Mouse (Mus musculus) neural tube, embryonic 15.5 days (tissue): ENCODE data around the gene Strn4. TPM values are rescaled to one million over a fixed set of nuclear protein-coding genes. Genes with fewer than 3 reads are reported as not detected.
A peak's percentile ranks its signal among the peaks of the same experiment; 100 is the strongest.

Experiments used
- ATAC-seq: fragments of 200-750 bp; cut with Nextera tagmentation; 2 replicates; pipeline ENCODE4 v1.8.0; 2017; ENCODE audit warnings: mild to moderate bottlenecking, moderate TSS enrichment, moderate library complexity; ENCODE audit not compliant: low FRiP score
- H3K27ac ChIP-seq: fragments of 300-500 bp; sonication (generic); replicated peaks from 2 replicates; pipeline ENCODE4 v1.5.1; 2015; ENCODE audit warnings: mild to moderate bottlenecking, inconsistent platforms
- H3K27me3 ChIP-seq: fragments of 300-500 bp; sonication (generic); replicated peaks from 2 replicates; pipeline ENCODE4 v1.6.1; 2015; ENCODE audit warnings: inconsistent platforms
- H3K36me3 ChIP-seq: fragments of 300-500 bp; sonication (generic); 2 replicates; pipeline ENCODE4 v1.6.1; 2015; ENCODE audit warnings: inconsistent platforms
- H3K4me1 ChIP-seq: fragments of 300-500 bp; sonication (generic); 2 replicates; pipeline ENCODE4 v1.6.1; 2015; ENCODE audit warnings: inconsistent platforms
- H3K4me2 ChIP-seq: fragments of 300-500 bp; sonication (generic); 2 replicates; pipeline ENCODE4 v1.6.1; 2015; ENCODE audit warnings: inconsistent platforms, mild to moderate bottlenecking, moderate library complexity
- H3K4me3 ChIP-seq: fragments of 300-500 bp; sonication (generic); replicated peaks from 2 replicates; pipeline ENCODE4 v1.5.1; 2015; ENCODE audit warnings: mild to moderate bottlenecking, inconsistent platforms
- H3K9ac ChIP-seq: fragments of 300-500 bp; sonication (generic); replicated peaks from 2 replicates; pipeline ENCODE4 v1.6.1; 2015; ENCODE audit warnings: mild to moderate bottlenecking, inconsistent platforms
- H3K9me3 ChIP-seq: fragments of 300-500 bp; sonication (generic); replicated peaks from 2 replicates; pipeline ENCODE4 v1.6.1; 2016; ENCODE audit warnings: inconsistent platforms
- WGBS: fragments of 180-500 bp; shearing (Covaris S2); methylation state at CpG from one replicate; pipeline ENCODE4 v1.1.7; 2015; ENCODE audit warnings: mixed read lengths; 5-methylcytosine and 5-hydroxymethylcytosine counted together
- polyA plus RNA-seq: library from polyadenylated mRNA; unstranded; fragments of >200 nt; fragmentation: Nextera tagmentation; extraction: Ambion mirVana; gene quantifications from 2 replicates; pipeline ENCODE4 v1.2.1, GENCODE M21; 2015

Gene Strn4
- polyA plus RNA-seq, 1 experiment from 2014 or later: 156 TPM

DNA sequence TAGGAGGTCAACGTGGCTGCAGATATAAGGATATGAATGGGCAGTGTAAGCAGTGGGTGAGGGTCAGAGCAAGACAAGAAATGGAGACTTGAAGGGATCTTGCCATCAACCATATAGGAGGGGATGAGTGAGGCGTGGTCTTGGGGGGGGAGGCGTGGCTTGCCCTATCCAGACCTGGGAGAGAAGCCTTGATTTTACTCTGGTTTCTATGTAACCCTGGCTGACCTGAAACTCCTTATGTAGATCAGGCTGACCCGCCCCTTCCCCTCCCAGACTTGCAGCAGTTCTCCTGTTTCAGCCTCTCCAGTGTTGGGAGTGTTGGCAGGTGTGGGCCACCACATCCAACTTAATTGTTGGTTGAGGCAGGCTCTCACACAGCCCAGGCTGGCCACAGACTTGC is 68.6 kb downstream of the Strn4 start:
- Histone ChIP-seq H3K9me3 (no peaks in the 10 kb centered on the region), H3K4me1 (peaks cover 8% of the 10 kb centered on the region; the same call in 1 of the 2 replicates), H3K36me3 (peaks cover 41% of the 10 kb centered on the region), H3K27ac (no peak overlapping the region), H3K27me3 (peaks cover 39% of the 10 kb centered on the region), H3K9ac (no peak overlapping the region), H3K4me3 (no peak overlapping the region), H3K4me2 (no peak overlapping the region)
- no peak for ATAC-seq
- WGBS: 68% methylated on average over 4 of the region's 4 CpGs

DNA sequence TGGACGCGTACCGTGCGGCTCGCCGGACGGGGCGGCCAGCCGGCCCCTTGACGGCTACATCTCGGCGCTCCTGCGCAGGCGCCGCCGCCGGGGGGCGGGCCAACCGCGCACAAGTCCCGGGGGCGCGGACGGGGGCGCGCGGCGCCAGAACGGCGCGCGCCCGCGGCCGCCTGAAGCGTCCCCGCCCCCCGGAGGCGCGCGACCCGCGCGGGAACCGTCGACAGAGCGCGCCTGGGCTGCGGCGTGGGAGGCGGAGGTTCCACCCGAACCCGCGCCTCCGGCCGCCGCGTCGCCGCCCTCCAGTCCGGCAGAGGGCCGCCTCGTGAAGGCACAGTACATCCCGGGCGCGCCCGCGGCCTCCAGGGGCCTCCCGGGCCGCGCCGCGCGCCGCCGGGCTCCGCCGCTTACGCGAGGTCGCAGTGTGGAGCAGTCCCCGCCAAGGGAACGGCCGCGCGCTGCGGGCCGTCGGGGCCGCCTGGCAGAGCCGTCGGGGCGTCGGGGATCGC is 69.6 kb downstream of the Strn4 start:
- Histone ChIP-seq H3K4me3 (peak overlapping the region; percentile 30), H3K4me2 (peak overlapping the region; percentile 36), H3K27ac (no peak overlapping the region), H3K9ac (no peak overlapping the region), H3K36me3 (peaks cover 40% of the 10 kb centered on the region), H3K4me1 (peaks cover 4% of the 10 kb centered on the region; the same call in 1 of the 2 replicates), H3K27me3 (peaks cover 48% of the 10 kb centered on the region), H3K9me3 (no peaks in the 10 kb centered on the region)
- WGBS: 16% methylated on average over 79 of the region's 95 CpGs
- 0 out of 2 replicates have a peak, but pooled peaks have one; percentile 10 for ATAC-seq

DNA sequence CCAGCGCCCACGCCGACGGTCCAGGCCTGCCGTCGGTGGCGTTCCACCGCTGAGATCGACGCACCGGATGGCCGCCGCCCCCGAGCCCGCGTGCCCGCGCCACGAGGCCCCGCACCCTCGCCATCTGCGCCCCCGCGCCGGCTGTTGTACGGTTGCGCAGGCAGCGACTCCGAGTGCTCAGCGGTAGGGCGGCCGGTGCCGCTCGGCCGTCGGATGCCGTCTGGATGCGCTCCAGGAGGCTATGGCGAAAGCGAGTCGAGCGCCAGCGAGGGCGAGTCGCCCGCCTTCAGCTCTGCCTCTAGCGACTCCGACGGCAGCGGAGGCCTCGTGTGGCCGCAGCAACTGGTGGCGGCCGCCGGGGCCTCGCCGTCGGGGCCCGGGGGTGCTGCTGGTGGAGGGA is 70.2 kb downstream of the Strn4 start:
- peak overlapping the region; percentile 36; the same call in 1 of the 2 replicates for H3K4me2 ChIP-seq
- H3K4me1 ChIP-seq: peaks cover 2% of the 10 kb centered on the region
- no peaks in the 10 kb centered on the region for H3K9me3 ChIP-seq
- H3K9ac ChIP-seq: no peak overlapping the region
- 38% methylated on average over 56 of the region's 59 CpGs for WGBS
- peak overlapping the region; percentile 30 for H3K4me3 ChIP-seq
- peaks cover 40% of the 10 kb centered on the region for H3K36me3 ChIP-seq
- peaks cover 50% of the 10 kb centered on the region for H3K27me3 ChIP-seq
- no peak for ATAC-seq
- no peak overlapping the region for H3K27ac ChIP-seq

Other genes with a start within 250 kb of the Strn4 start
- gene Arhgap35, start 200.9 kb upstream of the Strn4 start, polyA plus RNA-seq: 26.0 and 27.4 TPM in 2 replicates
- gene Ceacam15, start 140.2 kb upstream of the Strn4 start, polyA plus RNA-seq: 0.13 TPM in 1 of 2 replicates, not detected in the other
- gene Ceacam9, start 94.0 kb upstream of the Strn4 start, polyA plus RNA-seq: 0.17 and 0.50 TPM in 2 replicates
- gene Ap2s1, start 77.5 kb upstream of the Strn4 start, polyA plus RNA-seq: 412 and 431 TPM in 2 replicates
- gene Slc1a5, start 34.5 kb upstream of the Strn4 start, polyA plus RNA-seq: 8.7 and 20.5 TPM in 2 replicates
- gene Fkrp, start 843 bp downstream of the Strn4 start, polyA plus RNA-seq: 48.4 and 50.4 TPM in 2 replicates
- gene Prkd2, start 27.0 kb downstream of the Strn4 start, polyA plus RNA-seq: 5.0 and 8.4 TPM in 2 replicates
- 3.7 and 4.8 TPM in 2 replicates for gene Dact3, start 59.4 kb downstream of the Strn4 start, polyA plus RNA-seq
- gene Gng8, start 75.9 kb downstream of the Strn4 start, polyA plus RNA-seq: 4.0 and 4.1 TPM in 2 replicates
- 1.1 and 1.3 TPM in 2 replicates for gene Ptgir, start 90.6 kb downstream of the Strn4 start, polyA plus RNA-seq
- gene Calm3, start 108.2 kb downstream of the Strn4 start, polyA plus RNA-seq: 336 and 404 TPM in 2 replicates
- 117 and 137 TPM in 2 replicates for gene Pnmal2, start 128.8 kb downstream of the Strn4 start, polyA plus RNA-seq
- 43.3 and 52.0 TPM in 2 replicates for gene Pnmal1, start 143.8 kb downstream of the Strn4 start, polyA plus RNA-seq
- gene Gm42372, start 167.2 kb downstream of the Strn4 start, polyA plus RNA-seq: 5.7 and 6.4 TPM in 2 replicates
- gene Ccdc8, start 176.8 kb downstream of the Strn4 start, polyA plus RNA-seq: 7.7 and 13.9 TPM in 2 replicates
- gene Ppp5c, start 212.0 kb downstream of the Strn4 start, polyA plus RNA-seq: 128 TPM in 2 replicates
- 5.3 and 11.7 TPM in 2 replicates for gene Hif3a, start 246.5 kb downstream of the Strn4 start, polyA plus RNA-seq